Mouse (Mus musculus) adrenal gland (tissue): ENCODE measurements around the gene Atp5k.

Experiments
- intact Hi-C: fragments of 180-260 bp; cut with DNase I; formaldehyde crosslinking; loops from one replicate; pipeline ENCODE4 v1.15.1; 2025
- long read RNA-seq, 2 experiments: library from polyadenylated mRNA; unstranded; transcript quantifications; one replicate each; pipeline ENCODE4 v2.0.0; 2020; ENCODE audit warnings: borderline replicate concordance in 1 of 2; ENCODE audit not compliant: insufficient replicate concordance in 1 of 2

The Atp5k gene
- long read RNA-seq, experiment 1, transcript Atp5k-201 (4 exons, 371 nt): major isoform, 74 of 76 reads
- long read RNA-seq, experiment 1, partial matches to known transcripts: 0 of 76 reads
- long read RNA-seq, experiment 1, other reads (novel, unspliced or antisense): 2 of 76 reads
- long read RNA-seq, experiment 2, transcript Atp5k-201 (4 exons, 371 nt): major isoform, 75 of 76 reads
- long read RNA-seq, experiment 2, partial matches to known transcripts: 0 of 76 reads
- long read RNA-seq, experiment 2, other reads (novel, unspliced or antisense): 1 of 76 reads

- intact Hi-C loops: loop anchor here (5.0 kb wide), 1 partner anchor 233 kb away; the partner anchor contains the start of gene Dgkq
These were observed at the start of gene Atp5k for GRCm38 (mm10) chr5:108433804-108434587. Gene Atp5k (minus strand): TSS chr5:108434448.

DNA sequence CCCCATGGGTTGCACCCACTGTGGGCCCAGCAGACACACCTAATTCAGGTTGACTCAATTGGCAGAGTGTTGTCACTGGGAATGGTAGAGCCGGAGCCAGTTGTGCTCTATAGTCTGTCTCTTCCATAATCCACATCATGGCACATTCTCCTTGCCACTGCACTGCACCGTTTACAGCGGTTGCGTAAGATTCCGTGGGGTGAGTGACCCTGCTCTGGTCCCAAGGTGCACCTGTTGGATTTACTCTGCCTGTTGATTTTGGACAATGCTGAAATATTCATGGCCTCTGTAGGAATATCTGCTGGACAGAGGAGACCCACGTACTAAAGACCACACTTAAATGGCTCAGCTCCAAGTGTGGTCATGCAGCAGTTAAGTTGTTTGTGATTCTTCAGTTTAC, 48.8 kb upstream of the Atp5k start:
- intact Hi-C loops: loop anchor here (10.0 kb wide), 1 partner anchor 102 kb away; no protein-coding TSS in a partner anchor

- intact Hi-C loops: no loop called here
These were observed 41.7 kb upstream of the Atp5k start for GRCm38 (mm10) chr5:108475977-108476376.

DNA sequence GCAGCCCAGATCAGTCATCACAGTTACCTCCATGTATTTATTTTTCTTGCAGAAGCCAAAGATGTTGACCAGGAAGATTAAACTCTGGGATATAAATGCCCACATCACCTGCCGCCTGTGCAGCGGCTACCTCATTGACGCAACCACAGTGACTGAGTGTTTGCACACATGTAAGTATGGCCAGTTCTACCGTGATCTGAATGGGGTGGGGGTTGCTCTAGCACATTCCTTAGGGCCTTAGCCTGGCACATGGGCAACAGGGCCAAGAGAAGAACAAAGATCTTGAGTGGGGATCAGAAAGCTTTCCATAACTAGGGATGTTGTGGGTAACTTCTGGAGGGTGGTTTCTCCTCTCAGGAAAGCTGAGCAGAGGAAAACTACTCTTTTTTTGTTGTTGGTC, 39.5 kb upstream of the Atp5k start:
- intact Hi-C loops: no loop called here

DNA sequence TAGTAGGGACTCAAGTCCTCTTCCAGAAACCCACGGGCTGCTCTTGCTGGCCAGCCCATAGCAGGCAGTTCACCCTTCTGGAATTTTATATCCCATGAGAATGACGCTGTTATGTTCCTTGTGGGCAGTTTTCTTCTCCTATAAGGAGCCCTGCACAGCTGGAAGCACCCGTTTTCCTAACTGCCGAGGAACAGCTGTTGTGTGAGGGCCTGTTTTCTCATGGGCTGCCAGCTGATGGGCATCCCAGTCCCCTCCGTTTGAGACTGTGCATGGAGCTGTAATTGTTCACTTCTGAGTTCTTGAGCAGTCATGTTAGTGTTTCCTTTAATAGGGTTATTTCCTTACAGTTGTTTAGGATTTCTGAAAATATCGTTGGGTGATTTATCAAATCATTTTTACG, 35.4 kb upstream of the Atp5k start:
- intact Hi-C loops: no loop called here

DNA sequence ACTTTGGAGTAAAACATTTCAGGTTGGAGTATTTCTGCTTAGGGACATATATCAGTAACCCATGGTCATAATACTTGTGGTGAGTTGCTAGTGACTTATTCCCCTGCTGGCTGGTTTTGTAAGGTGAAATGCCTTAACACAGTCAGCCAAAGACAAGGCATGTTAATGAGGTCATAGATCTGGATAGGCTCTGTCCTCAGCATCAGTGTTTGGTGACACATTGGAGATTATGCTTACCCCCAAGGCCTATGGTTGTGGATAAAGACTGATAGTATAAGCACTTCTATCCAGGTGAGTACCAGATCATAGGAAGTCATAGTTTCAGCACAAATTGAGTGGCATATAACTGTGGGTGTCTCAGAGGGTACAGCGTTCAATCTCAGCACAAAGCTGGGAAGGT, 32.4 kb upstream of the Atp5k start:
- intact Hi-C loops: no loop called here

GRCm38 (mm10) chr5:108465131-108465891, 31.1 kb upstream of the Atp5k start:
- intact Hi-C loops: no loop called here

DNA sequence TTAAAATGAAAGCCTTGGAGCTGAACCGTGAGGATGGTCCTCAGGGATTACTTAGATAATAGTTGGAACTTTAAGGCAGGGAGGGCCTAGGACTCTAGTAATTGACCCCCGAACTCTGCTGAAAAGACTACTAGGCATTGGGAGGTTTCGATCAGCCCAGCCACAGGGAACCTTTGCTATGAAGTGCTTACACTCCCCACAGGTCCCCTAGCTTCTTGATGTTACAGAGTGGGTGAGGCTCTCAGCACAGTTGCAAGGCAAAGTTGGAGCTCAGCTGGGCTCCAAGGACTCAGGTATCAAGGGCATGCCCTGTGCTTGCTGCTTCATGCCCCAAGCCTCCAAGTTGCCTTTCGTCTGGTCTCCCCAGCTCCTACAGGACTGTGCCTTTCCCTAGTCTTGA, 28.2 kb upstream of the Atp5k start:
- intact Hi-C loops: no loop called here

- intact Hi-C loops: no loop called here
These were observed 27.1 kb upstream of the Atp5k start, which contains the start of gene Pcgf3 for GRCm38 (mm10) chr5:108461082-108462065. Gene Pcgf3 (plus strand): TSS chr5:108461232.

DNA sequence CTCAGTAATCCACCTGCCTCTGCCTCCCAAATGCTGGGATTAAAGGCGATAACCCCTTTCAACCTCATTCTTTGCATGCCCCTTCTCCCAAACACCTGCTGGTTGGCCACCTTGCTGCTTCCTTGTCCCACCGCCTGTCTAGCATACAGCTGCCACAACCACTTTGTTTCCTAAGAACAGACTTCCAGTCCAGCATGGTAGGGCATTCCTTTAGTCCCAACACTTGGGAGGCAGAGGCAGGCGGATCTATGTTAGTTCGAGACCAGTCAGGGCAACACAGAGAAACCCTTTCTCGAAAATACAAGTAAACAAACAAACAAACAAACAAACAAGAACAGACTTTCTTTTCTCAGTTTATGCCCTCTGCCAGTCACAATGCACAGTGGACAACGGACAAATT, 26.2 kb upstream of the Atp5k start:
- intact Hi-C loops: no loop called here

GRCm38 (mm10) chr5:108458706-108459105, 24.5 kb upstream of the Atp5k start:
- intact Hi-C loops: no loop called here

- intact Hi-C loops: no loop called here
These were observed 19.8 kb upstream of the Atp5k start for GRCm38 (mm10) chr5:108454094-108454493.

GRCm38 (mm10) chr5:108452422-108452821, 18.2 kb upstream of the Atp5k start:
- intact Hi-C loops: no loop called here

- intact Hi-C loops: no loop called here
These were observed 17.4 kb upstream of the Atp5k start for GRCm38 (mm10) chr5:108451611-108452010.

DNA sequence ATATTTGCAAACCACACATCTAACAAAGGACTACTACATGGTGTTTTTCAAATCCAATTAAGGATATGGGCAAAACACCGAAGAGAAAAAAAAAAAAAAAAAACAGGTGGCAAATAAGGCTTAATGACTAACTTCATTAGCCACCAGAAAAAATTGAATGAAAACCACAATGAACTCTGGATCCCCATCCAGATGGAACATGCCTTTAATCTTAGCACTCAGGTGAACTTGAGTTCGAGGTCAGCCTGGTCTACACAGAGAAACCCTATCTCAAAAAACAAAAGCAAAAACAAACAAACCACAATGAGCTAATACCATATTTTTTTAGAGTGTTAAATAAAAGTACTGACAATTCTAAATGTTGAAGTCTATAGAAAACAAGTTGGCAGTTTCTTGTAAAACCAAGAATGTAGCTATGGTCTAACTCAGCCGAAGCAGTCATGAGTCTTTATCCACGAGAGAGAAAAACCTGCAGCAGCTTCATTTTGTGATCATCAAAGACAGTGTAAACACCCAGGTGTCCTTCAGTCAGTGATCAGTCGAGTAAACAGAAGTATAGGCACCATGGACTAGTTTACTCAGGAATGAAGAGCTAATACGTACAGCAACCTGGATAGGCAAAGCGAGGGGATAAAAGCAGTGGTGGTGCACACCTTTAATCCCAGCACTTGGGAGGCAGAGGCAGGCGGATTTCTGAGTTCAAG, 16.7 kb upstream of the Atp5k start:
- intact Hi-C loops: no loop called here

DNA sequence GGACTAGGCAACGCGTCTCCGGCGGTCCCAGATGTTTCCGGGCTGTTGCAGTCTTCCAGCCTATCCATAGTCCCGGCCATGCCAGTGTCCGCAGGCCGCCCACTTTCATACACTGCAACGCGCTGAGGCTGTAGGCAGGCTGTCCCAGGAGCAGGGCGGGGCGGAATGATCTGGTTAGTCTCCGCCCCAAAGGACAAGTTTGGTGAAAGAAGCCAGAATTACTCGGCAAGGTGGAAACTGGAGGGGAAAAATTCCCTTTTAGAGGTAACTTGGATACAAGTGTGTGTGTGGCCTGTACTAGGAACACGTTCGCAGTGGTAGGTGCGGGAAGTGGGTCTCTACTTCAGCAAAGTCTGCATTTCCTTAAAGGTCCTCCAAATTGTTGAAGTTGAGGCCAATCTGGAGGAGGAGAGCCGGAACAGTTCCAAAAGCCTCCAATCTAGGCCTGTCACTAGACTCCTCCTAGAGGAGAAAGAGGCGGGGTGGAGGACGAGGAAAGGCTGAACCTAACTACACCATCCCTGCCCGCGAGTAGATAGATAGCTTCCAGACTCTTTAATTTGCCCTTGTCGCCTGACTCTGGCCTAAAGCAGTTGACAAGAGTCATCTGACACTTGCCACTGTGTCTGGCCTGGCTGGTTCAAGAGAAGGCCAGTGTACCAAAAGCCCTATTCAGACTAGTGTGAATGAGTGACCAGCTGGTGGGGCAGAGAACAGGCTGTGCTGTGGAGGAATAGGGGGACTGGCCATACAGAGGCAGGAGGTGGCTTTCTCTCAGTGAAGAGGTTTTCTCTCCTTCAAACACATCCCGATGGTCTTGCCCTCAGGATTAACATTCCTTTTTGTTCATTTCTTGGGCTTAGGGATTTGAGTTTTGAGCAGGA, 14.8 kb upstream of the Atp5k start, which contains the start of gene Mfsd7a:
Mfsd7a (minus strand) TSS at position 107 of the 884 bp plus-strand sequence.
- intact Hi-C loops: no loop called here

- intact Hi-C loops: no loop called here
These were observed 13.6 kb upstream of the Atp5k start for GRCm38 (mm10) chr5:108447857-108448256.

DNA sequence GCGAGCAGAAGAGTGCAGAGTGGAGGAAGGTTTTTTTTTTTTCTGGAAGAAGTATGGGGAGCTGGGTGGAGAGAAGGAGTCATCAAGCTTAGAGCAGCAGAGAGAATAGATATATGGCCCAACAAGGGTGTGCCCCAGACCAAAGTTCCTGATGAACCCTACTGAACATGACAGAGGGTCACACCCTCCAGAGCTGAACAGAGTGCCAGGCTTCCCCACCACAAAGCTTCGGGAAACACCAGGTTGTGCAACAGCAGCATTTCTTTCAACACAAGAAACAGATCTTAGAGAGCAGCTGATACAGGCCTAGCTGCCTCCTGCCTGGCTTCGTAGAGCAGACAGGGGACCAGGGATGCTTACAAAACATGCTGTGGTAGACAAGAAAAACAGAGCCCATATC, 12.7 kb upstream of the Atp5k start:
- intact Hi-C loops: no loop called here

GRCm38 (mm10) chr5:108436101-108436500, 1.9 kb upstream of the Atp5k start:
- intact Hi-C loops: no loop called here
